Mouse (Mus musculus) C2C12 (cell line): ENCODE measurements around the gene Ano1.

Source experiments
- CEBPB ChIP-seq: IDR thresholded peaks from one replicate; pipeline ENCODE4 v1.6.1; 2011; ENCODE audit warnings: low read depth, mild to moderate bottlenecking, control low read depth, moderate library complexity
- CTCF ChIP-seq: IDR thresholded peaks from one replicate; pipeline ENCODE4 v1.5.1; 2011; ENCODE audit not compliant: control insufficient read depth, insufficient read depth, insufficient read length
- FOSL1 ChIP-seq: IDR thresholded peaks from one replicate; pipeline ENCODE4 v1.8.0; 2011; ENCODE audit warnings: mild to moderate bottlenecking, low read length; ENCODE audit not compliant: poor library complexity, insufficient read depth, severe bottlenecking
- MAX ChIP-seq: IDR thresholded peaks from one replicate; pipeline ENCODE4 v1.6.1; 2011; ENCODE audit warnings: mild to moderate bottlenecking, control low read depth
- MYOD1 ChIP-seq: IDR thresholded peaks from one replicate; pipeline ENCODE4 v1.6.1; 2011; ENCODE audit warnings: low read depth; ENCODE audit not compliant: control insufficient read depth, insufficient read length
- USF1 ChIP-seq: IDR thresholded peaks from one replicate; pipeline ENCODE4 v1.6.1; 2011; ENCODE audit warnings: low read depth, mild to moderate bottlenecking, control low read depth, moderate library complexity

DNA sequence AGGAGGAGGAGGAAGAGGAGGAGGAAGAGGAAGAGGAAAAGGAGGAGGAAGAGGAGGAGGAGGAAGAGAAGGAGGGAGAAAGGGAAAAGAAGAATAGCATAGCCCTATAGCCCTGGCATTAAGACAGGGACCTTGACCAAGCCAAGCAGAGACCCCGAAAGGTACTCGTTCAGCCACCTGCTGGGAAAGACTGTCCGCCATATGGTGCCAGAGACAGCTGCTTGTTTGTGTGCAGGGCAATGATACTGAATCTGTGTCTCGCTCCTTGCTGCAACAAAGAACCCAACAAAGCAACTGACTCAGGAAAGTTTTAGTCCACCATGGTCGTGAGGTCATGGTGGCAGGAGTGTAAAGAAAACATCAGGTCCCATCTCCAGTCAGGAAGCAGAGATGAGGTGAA, 34.0 kb downstream of the Ano1 start:
- no peak for TF ChIP-seq CEBPB
- no peak for TF ChIP-seq CTCF
- no peak for TF ChIP-seq MYOD1
- TF ChIP-seq USF1: no peak
- TF ChIP-seq MAX: no peak
- no peak for TF ChIP-seq FOSL1
